Mouse (Mus musculus) midbrain, embryonic 12.5 days (tissue): Measurements from ENCODE around the gene Gadd45b. TPM values are rescaled to one million over a fixed set of nuclear protein-coding genes. Genes with fewer than 3 reads are reported as not detected.
A peak's percentile ranks its signal among the peaks of the same experiment; 100 is the strongest.

Experiments used
- ATAC-seq: fragments of 200-750 bp; cut with Nextera tagmentation; 2 replicates; pipeline ENCODE4 v1.8.0; 2017; ENCODE audit warnings: low read depth, moderate TSS enrichment, moderate library complexity; ENCODE audit not compliant: low FRiP score
- H3K27ac ChIP-seq: fragments of 300-500 bp; sonication (generic); replicated peaks from 2 replicates; pipeline ENCODE4 v1.5.1; 2016; ENCODE audit warnings: mild to moderate bottlenecking
- H3K27me3 ChIP-seq: fragments of 300-500 bp; sonication (generic); 2 replicates; pipeline ENCODE4 v1.6.1; 2016; ENCODE audit warnings: mild to moderate bottlenecking
- H3K36me3 ChIP-seq: fragments of 300-500 bp; sonication (generic); 2 replicates; pipeline ENCODE4 v1.6.1; 2016
- H3K4me1 ChIP-seq: fragments of 300-500 bp; sonication (generic); 2 replicates; pipeline ENCODE4 v1.6.1; 2016
- H3K4me2 ChIP-seq: fragments of 300-500 bp; sonication (generic); replicated peaks from 2 replicates; pipeline ENCODE4 v1.6.1; 2016; ENCODE audit warnings: mild to moderate bottlenecking, moderate library complexity
- H3K4me3 ChIP-seq: fragments of 300-500 bp; sonication (generic); 2 replicates; pipeline ENCODE4 v1.5.1; 2016; ENCODE audit warnings: mild to moderate bottlenecking
- H3K9ac ChIP-seq: fragments of 300-500 bp; sonication (generic); replicated peaks from 2 replicates; pipeline ENCODE4 v1.6.1; 2016; ENCODE audit warnings: mild to moderate bottlenecking, moderate library complexity
- H3K9me3 ChIP-seq: fragments of 300-500 bp; sonication (generic); 2 replicates; pipeline ENCODE4 v1.6.1; 2016; ENCODE audit warnings: mild to moderate bottlenecking
- WGBS: fragments of 180-500 bp; shearing (Covaris S2); methylation state at CpG from one replicate; pipeline ENCODE4 v1.1.7; 2016; 5-methylcytosine and 5-hydroxymethylcytosine counted together
- polyA plus RNA-seq: library from polyadenylated mRNA; unstranded; fragments of >200 nt; fragmentation: Nextera tagmentation; extraction: Ambion mirVana; gene quantifications from 2 replicates; pipeline ENCODE4 v1.2.1, GENCODE M21; 2016

Gadd45b gene
- polyA plus RNA-seq, 1 experiment from 2014 or later, result 11.8 TPM

- H3K9ac ChIP-seq, result no peak overlapping the region
- no peak overlapping the region for H3K27ac ChIP-seq
- peaks cover 74% of the 10 kb centered on the region for H3K4me1 ChIP-seq
- no peaks in the 10 kb centered on the region for H3K36me3 ChIP-seq
- peak overlapping the region; percentile 67; the same call in 1 of the 2 replicates for H3K4me2 ChIP-seq
- peaks cover 76% of the 10 kb centered on the region for H3K27me3 ChIP-seq
- ATAC-seq, result no peak
- WGBS, result 0% methylated on average over 26 of the region's 26 CpGs
- peak overlapping the region; percentile 42; the same call in 1 of the 2 replicates for H3K4me3 ChIP-seq
- no peaks in the 10 kb centered on the region for H3K9me3 ChIP-seq
These were observed 1.8 kb downstream of the Gadd45b start for GRCm38 (mm10) chr10:80931695-80932094.

- H3K4me2 ChIP-seq, result peak overlapping the region; percentile 67
- ATAC-seq, result no peak
- no peak overlapping the region for H3K9ac ChIP-seq
- no peaks in the 10 kb centered on the region for H3K9me3 ChIP-seq
- peak overlapping the region; percentile 16; the same call in 1 of the 2 replicates for H3K4me3 ChIP-seq
- no peaks in the 10 kb centered on the region for H3K36me3 ChIP-seq
- peaks cover 78% of the 10 kb centered on the region for H3K27me3 ChIP-seq
- H3K4me1 ChIP-seq, result peaks cover 79% of the 10 kb centered on the region
- 1% methylated on average over 20 of the region's 20 CpGs for WGBS
- H3K27ac ChIP-seq, result no peak overlapping the region
These were observed 2.3 kb downstream of the Gadd45b start for GRCm38 (mm10) chr10:80932206-80932605.

- Histone ChIP-seq H3K4me1 (peaks cover 85% of the 10 kb centered on the region), H3K4me2 (peak overlapping the region; percentile 67), H3K27ac (no peak overlapping the region), H3K9me3 (no peaks in the 10 kb centered on the region), H3K9ac (0 out of 2 replicates have a peak overlapping the region, but pooled peaks have one; percentile 8), H3K36me3 (no peaks in the 10 kb centered on the region), H3K27me3 (peaks cover 83% of the 10 kb centered on the region), H3K4me3 (peak overlapping the region; percentile 16)
- no peak for ATAC-seq
- WGBS, result 2% methylated on average over 17 of the region's 17 CpGs
These were observed 3.0 kb downstream of the Gadd45b start for GRCm38 (mm10) chr10:80932700-80933420.

- Histone ChIP-seq H3K4me2 (peak overlapping the region; percentile 67), H3K9ac (no peak overlapping the region), H3K4me1 (peaks cover 91% of the 10 kb centered on the region), H3K27ac (no peak overlapping the region), H3K27me3 (peaks cover 89% of the 10 kb centered on the region), H3K36me3 (no peaks in the 10 kb centered on the region), H3K9me3 (no peaks in the 10 kb centered on the region), H3K4me3 (peak overlapping the region; percentile 9)
- ATAC-seq, result no peak
- WGBS, result 3% methylated on average over 21 of the region's 21 CpGs
These were observed 3.6 kb downstream of the Gadd45b start for GRCm38 (mm10) chr10:80933421-80933979.

- no peak overlapping the region for H3K4me2 ChIP-seq
- no peaks in the 10 kb centered on the region for H3K36me3 ChIP-seq
- no peak overlapping the region for H3K4me3 ChIP-seq
- 37% methylated on average over 14 of the region's 14 CpGs for WGBS
- H3K9ac ChIP-seq, result no peak overlapping the region
- no peak for ATAC-seq
- no peaks in the 10 kb centered on the region for H3K9me3 ChIP-seq
- H3K27me3 ChIP-seq, result peaks cover 93% of the 10 kb centered on the region
- no peak overlapping the region for H3K27ac ChIP-seq
- H3K4me1 ChIP-seq, result peaks cover 91% of the 10 kb centered on the region
These were observed 4.5 kb downstream of the Gadd45b start for GRCm38 (mm10) chr10:80934136-80934985.

GRCm38 (mm10) chr10:80935241-80935640 lies 5.4 kb downstream of the Gadd45b start:
- Histone ChIP-seq H3K27ac (0 out of 2 replicates have a peak overlapping the region, but pooled peaks have one; percentile 25), H3K4me3 (no peak overlapping the region), H3K4me2 (0 out of 2 replicates have a peak overlapping the region, but pooled peaks have one; percentile 48), H3K9me3 (no peaks in the 10 kb centered on the region), H3K9ac (no peak overlapping the region), H3K4me1 (peaks cover 94% of the 10 kb centered on the region), H3K36me3 (no peaks in the 10 kb centered on the region), H3K27me3 (peaks cover 100% of the 10 kb centered on the region)
- 4% methylated on average over 3 of the region's 3 CpGs for WGBS
- no peak for ATAC-seq

- H3K4me3 ChIP-seq, result peak overlapping the region; percentile 26; the same call in 1 of the 2 replicates
- no peaks in the 10 kb centered on the region for H3K9me3 ChIP-seq
- peak overlapping the region; percentile 48 for H3K4me2 ChIP-seq
- WGBS, result 5% methylated on average over 17 of the region's 17 CpGs
- H3K27ac ChIP-seq, result no peak overlapping the region
- H3K9ac ChIP-seq, result no peak overlapping the region
- H3K36me3 ChIP-seq, result no peaks in the 10 kb centered on the region
- H3K27me3 ChIP-seq, result peaks cover 100% of the 10 kb centered on the region
- ATAC-seq, result no peak
- H3K4me1 ChIP-seq, result peaks cover 89% of the 10 kb centered on the region
These were observed 5.8 kb downstream of the Gadd45b start for GRCm38 (mm10) chr10:80935698-80936097.

GRCm38 (mm10) chr10:80936135-80936809 lies 6.4 kb downstream of the Gadd45b start:
- Histone ChIP-seq H3K27me3 (peaks cover 99% of the 10 kb centered on the region), H3K9ac (peak overlapping the region; percentile 40; the same call in 1 of the 2 replicates), H3K4me3 (peak overlapping the region; percentile 26), H3K36me3 (no peaks in the 10 kb centered on the region), H3K4me1 (peaks cover 84% of the 10 kb centered on the region), H3K27ac (peak overlapping the region; percentile 22; the same call in 1 of the 2 replicates), H3K4me2 (peak overlapping the region; percentile 48), H3K9me3 (no peaks in the 10 kb centered on the region)
- peak; percentile 27; the same call in 1 of the 2 replicates for ATAC-seq
- 2% methylated on average over 35 of the region's 37 CpGs for WGBS

- 13% methylated on average over 6 of the region's 6 CpGs for WGBS
- Histone ChIP-seq H3K4me1 (peaks cover 79% of the 10 kb centered on the region), H3K4me2 (peak overlapping the region; percentile 48), H3K27ac (0 out of 2 replicates have a peak overlapping the region, but pooled peaks have one; percentile 22), H3K4me3 (peak overlapping the region; percentile 26; the same call in 1 of the 2 replicates), H3K9me3 (no peaks in the 10 kb centered on the region), H3K36me3 (no peaks in the 10 kb centered on the region), H3K9ac (peak overlapping the region; percentile 40; the same call in 1 of the 2 replicates), H3K27me3 (peaks cover 97% of the 10 kb centered on the region)
- no peak for ATAC-seq
These were observed 6.9 kb downstream of the Gadd45b start for GRCm38 (mm10) chr10:80936810-80937164.

- no peaks in the 10 kb centered on the region for H3K36me3 ChIP-seq
- H3K27ac ChIP-seq, result no peak overlapping the region
- ATAC-seq, result no peak
- 41% methylated on average over 8 of the region's 8 CpGs for WGBS
- no peak overlapping the region for H3K4me3 ChIP-seq
- peaks cover 70% of the 10 kb centered on the region for H3K4me1 ChIP-seq
- no peak overlapping the region for H3K4me2 ChIP-seq
- 0 out of 2 replicates have a peak overlapping the region, but pooled peaks have one; percentile 20 for H3K9ac ChIP-seq
- H3K27me3 ChIP-seq, result peaks cover 89% of the 10 kb centered on the region
- H3K9me3 ChIP-seq, result no peaks in the 10 kb centered on the region
These were observed 7.8 kb downstream of the Gadd45b start for GRCm38 (mm10) chr10:80937646-80938045.
